Mouse (Mus musculus) heart, embryonic 15.5 days (tissue): Measurements from ENCODE around the gene Ltbp4. TPM values are rescaled to one million over a fixed set of nuclear protein-coding genes. Genes with fewer than 3 reads are reported as not detected.
A peak's percentile ranks its signal among the peaks of the same experiment; 100 is the strongest.

Experiments used
- ATAC-seq: fragments of 200-750 bp; cut with Nextera tagmentation; replicated peaks from 2 replicates; pipeline ENCODE4 v1.8.0; 2017; ENCODE audit warnings: low read depth, moderate TSS enrichment; ENCODE audit not compliant: insufficient number of reproducible peaks, insufficient read depth, low FRiP score
- H3K27ac ChIP-seq: fragments of 300-500 bp; sonication (generic); 2 replicates; pipeline ENCODE4 v1.5.1; 2015; ENCODE audit warnings: mild to moderate bottlenecking, inconsistent platforms
- H3K27me3 ChIP-seq: fragments of 300-500 bp; sonication (generic); 2 replicates; pipeline ENCODE4 v1.6.1; 2015; ENCODE audit warnings: inconsistent platforms
- H3K36me3 ChIP-seq: fragments of 300-500 bp; sonication (generic); 2 replicates; pipeline ENCODE4 v1.6.1; 2015; ENCODE audit warnings: mild to moderate bottlenecking, inconsistent platforms
- H3K4me1 ChIP-seq: fragments of 300-500 bp; sonication (generic); replicated peaks from 2 replicates; pipeline ENCODE4 v1.6.1; 2015; ENCODE audit warnings: inconsistent platforms
- H3K4me2 ChIP-seq: fragments of 300-500 bp; sonication (generic); 2 replicates; pipeline ENCODE4 v1.6.1; 2015; ENCODE audit warnings: inconsistent platforms, mild to moderate bottlenecking, moderate library complexity
- H3K4me3 ChIP-seq: fragments of 300-500 bp; sonication (generic); 2 replicates; pipeline ENCODE4 v1.5.1; 2015; ENCODE audit warnings: mild to moderate bottlenecking, inconsistent platforms
- H3K9ac ChIP-seq: fragments of 300-500 bp; sonication (generic); 2 replicates; pipeline ENCODE4 v1.6.1; 2015; ENCODE audit warnings: mild to moderate bottlenecking, inconsistent platforms
- H3K9me3 ChIP-seq: fragments of 300-500 bp; sonication (generic); replicated peaks from 2 replicates; pipeline ENCODE4 v1.6.1; 2016; ENCODE audit warnings: inconsistent platforms
- WGBS: fragments of 180-500 bp; shearing (Covaris S2); methylation state at CpG from one replicate; pipeline ENCODE4 v1.1.7; 2015; ENCODE audit warnings: mixed read lengths; 5-methylcytosine and 5-hydroxymethylcytosine counted together
- polyA plus RNA-seq: library from polyadenylated mRNA; unstranded; fragments of >200 nt; fragmentation: Nextera tagmentation; extraction: Ambion mirVana; gene quantifications from 2 replicates; pipeline ENCODE4 v1.2.1, GENCODE M21; 2015

Ltbp4 gene
- polyA plus RNA-seq, 1 experiment from 2014 or later, result 61.7 TPM

- 12% methylated on average over 17 of the region's 17 CpGs for WGBS
- peaks cover 19% of the 10 kb centered on the region for H3K27me3 ChIP-seq
- peak; percentile 76 for ATAC-seq
- peak overlapping the region; percentile 61 for H3K4me2 ChIP-seq
- peak overlapping the region; percentile 32 for H3K4me3 ChIP-seq
- H3K36me3 ChIP-seq, result peaks cover 25% of the 10 kb centered on the region
- peaks cover 21% of the 10 kb centered on the region for H3K4me1 ChIP-seq
- no peak overlapping the region for H3K9ac ChIP-seq
- H3K9me3 ChIP-seq, result peaks cover 6% of the 10 kb centered on the region; the same call in 1 of the 2 replicates
- H3K27ac ChIP-seq, result peak overlapping the region; percentile 38; the same call in 1 of the 2 replicates
Observed at GRCm38 (mm10) chr7:27310306-27310705, 27.2 kb downstream of the Ltbp4 start.

- ATAC-seq, result no peak
- no peak overlapping the region for H3K9ac ChIP-seq
- peak overlapping the region; percentile 38; the same call in 1 of the 2 replicates for H3K27ac ChIP-seq
- no peak overlapping the region for H3K4me3 ChIP-seq
- peaks cover 21% of the 10 kb centered on the region for H3K4me1 ChIP-seq
- peaks cover 22% of the 10 kb centered on the region for H3K27me3 ChIP-seq
- WGBS, result 51% methylated on average over 3 of the region's 3 CpGs
- H3K4me2 ChIP-seq, result peak overlapping the region; percentile 61
- peaks cover 6% of the 10 kb centered on the region; the same call in 1 of the 2 replicates for H3K9me3 ChIP-seq
- peaks cover 25% of the 10 kb centered on the region for H3K36me3 ChIP-seq
Observed at GRCm38 (mm10) chr7:27309832-27310231, 27.7 kb downstream of the Ltbp4 start.

GRCm38 (mm10) chr7:27308821-27309549 lies 28.5 kb downstream of the Ltbp4 start:
- Histone ChIP-seq H3K4me1 (peaks cover 21% of the 10 kb centered on the region), H3K9me3 (0 out of 2 replicates have a peak, but pooled peaks cover 6% of the 10 kb centered on the region), H3K4me3 (peak overlapping the region; percentile 34), H3K9ac (no peak overlapping the region), H3K36me3 (peaks cover 17% of the 10 kb centered on the region), H3K27me3 (peaks cover 24% of the 10 kb centered on the region), H3K4me2 (peak overlapping the region; percentile 61), H3K27ac (no peak overlapping the region)
- WGBS, result 10% methylated on average over 28 of the region's 28 CpGs
- no peak for ATAC-seq

- peaks cover 28% of the 10 kb centered on the region for H3K27me3 ChIP-seq
- peaks cover 21% of the 10 kb centered on the region for H3K4me1 ChIP-seq
- H3K36me3 ChIP-seq, result 0 out of 2 replicates have a peak, but pooled peaks cover 5% of the 10 kb centered on the region
- no peak overlapping the region for H3K27ac ChIP-seq
- no peak overlapping the region for H3K4me2 ChIP-seq
- no peak for ATAC-seq
- WGBS, result 68% methylated on average over 9 of the region's 9 CpGs
- H3K9me3 ChIP-seq, result no peaks in the 10 kb centered on the region
- H3K9ac ChIP-seq, result no peak overlapping the region
- no peak overlapping the region for H3K4me3 ChIP-seq
Observed at GRCm38 (mm10) chr7:27307551-27307950, 29.9 kb downstream of the Ltbp4 start.

- Histone ChIP-seq H3K4me3 (no peak overlapping the region), H3K4me1 (peaks cover 24% of the 10 kb centered on the region), H3K9ac (no peak overlapping the region), H3K9me3 (no peaks in the 10 kb centered on the region), H3K4me2 (no peak overlapping the region), H3K27ac (no peak overlapping the region), H3K36me3 (0 out of 2 replicates have a peak, but pooled peaks cover 5% of the 10 kb centered on the region), H3K27me3 (peaks cover 31% of the 10 kb centered on the region)
- 71% methylated on average over 24 of the region's 24 CpGs for WGBS
- no peak for ATAC-seq
Observed at GRCm38 (mm10) chr7:27306161-27307160, 31.0 kb downstream of the Ltbp4 start.

GRCm38 (mm10) chr7:27305091-27305730 lies 32.3 kb downstream of the Ltbp4 start:
- Histone ChIP-seq H3K4me3 (no peak overlapping the region), H3K9ac (no peak overlapping the region), H3K36me3 (0 out of 2 replicates have a peak, but pooled peaks cover 5% of the 10 kb centered on the region), H3K9me3 (no peaks in the 10 kb centered on the region), H3K4me2 (no peak overlapping the region), H3K27ac (no peak overlapping the region), H3K4me1 (peaks cover 14% of the 10 kb centered on the region), H3K27me3 (peaks cover 31% of the 10 kb centered on the region)
- WGBS, result 74% methylated on average over 17 of the region's 17 CpGs
- ATAC-seq, result no peak

GRCm38 (mm10) chr7:27302172-27302571 lies 35.3 kb downstream of the Ltbp4 start:
- Histone ChIP-seq H3K4me2 (no peak overlapping the region), H3K27ac (no peak overlapping the region), H3K36me3 (0 out of 2 replicates have a peak, but pooled peaks cover 5% of the 10 kb centered on the region), H3K27me3 (peaks cover 23% of the 10 kb centered on the region), H3K9me3 (no peaks in the 10 kb centered on the region), H3K9ac (no peak overlapping the region), H3K4me3 (no peak overlapping the region), H3K4me1 (0 out of 2 replicates have a peak, but pooled peaks cover 3% of the 10 kb centered on the region)
- no peak for ATAC-seq
- 8% methylated on average over 11 of the region's 11 CpGs for WGBS

GRCm38 (mm10) chr7:27300801-27301200 lies 36.7 kb downstream of the Ltbp4 start:
- 0 out of 2 replicates have a peak, but pooled peaks cover 3% of the 10 kb centered on the region for H3K4me1 ChIP-seq
- no peak overlapping the region for H3K4me3 ChIP-seq
- 0 out of 2 replicates have a peak, but pooled peaks cover 3% of the 10 kb centered on the region for H3K36me3 ChIP-seq
- no peak overlapping the region for H3K9ac ChIP-seq
- peaks cover 17% of the 10 kb centered on the region; the same call in 1 of the 2 replicates for H3K27me3 ChIP-seq
- H3K9me3 ChIP-seq, result no peaks in the 10 kb centered on the region
- H3K27ac ChIP-seq, result no peak overlapping the region
- no peak for ATAC-seq
- no peak overlapping the region for H3K4me2 ChIP-seq
- WGBS, result 57% methylated on average over 5 of the region's 5 CpGs

- no peak overlapping the region for H3K9ac ChIP-seq
- H3K36me3 ChIP-seq, result no peaks in the 10 kb centered on the region
- no peak for ATAC-seq
- H3K27me3 ChIP-seq, result peaks cover 13% of the 10 kb centered on the region; the same call in 1 of the 2 replicates
- 0 out of 2 replicates have a peak, but pooled peaks cover 3% of the 10 kb centered on the region for H3K4me1 ChIP-seq
- no peak overlapping the region for H3K4me2 ChIP-seq
- H3K4me3 ChIP-seq, result no peak overlapping the region
- no peak overlapping the region for H3K27ac ChIP-seq
- H3K9me3 ChIP-seq, result no peaks in the 10 kb centered on the region
- WGBS, result 50% methylated on average over 4 of the region's 4 CpGs
Observed at GRCm38 (mm10) chr7:27300351-27300750, 37.1 kb downstream of the Ltbp4 start.

- WGBS, result 77% methylated on average over 6 of the region's 6 CpGs
- Histone ChIP-seq H3K4me3 (no peak overlapping the region), H3K27me3 (peaks cover 6% of the 10 kb centered on the region; the same call in 1 of the 2 replicates), H3K4me2 (no peak overlapping the region), H3K36me3 (no peaks in the 10 kb centered on the region), H3K9ac (no peak overlapping the region), H3K9me3 (no peaks in the 10 kb centered on the region), H3K4me1 (0 out of 2 replicates have a peak, but pooled peaks cover 3% of the 10 kb centered on the region), H3K27ac (no peak overlapping the region)
- ATAC-seq, result no peak
Observed at GRCm38 (mm10) chr7:27298816-27299215, 38.7 kb downstream of the Ltbp4 start.
